Mouse (Mus musculus): ENCODE data around the gene Myo10. TPM values are rescaled to one million over a fixed set of nuclear protein-coding genes. Genes with fewer than 3 reads are reported as not detected.

Gene Myo10
- polyA plus RNA-seq, 1 experiment, result 8.2 TPM

DNA sequence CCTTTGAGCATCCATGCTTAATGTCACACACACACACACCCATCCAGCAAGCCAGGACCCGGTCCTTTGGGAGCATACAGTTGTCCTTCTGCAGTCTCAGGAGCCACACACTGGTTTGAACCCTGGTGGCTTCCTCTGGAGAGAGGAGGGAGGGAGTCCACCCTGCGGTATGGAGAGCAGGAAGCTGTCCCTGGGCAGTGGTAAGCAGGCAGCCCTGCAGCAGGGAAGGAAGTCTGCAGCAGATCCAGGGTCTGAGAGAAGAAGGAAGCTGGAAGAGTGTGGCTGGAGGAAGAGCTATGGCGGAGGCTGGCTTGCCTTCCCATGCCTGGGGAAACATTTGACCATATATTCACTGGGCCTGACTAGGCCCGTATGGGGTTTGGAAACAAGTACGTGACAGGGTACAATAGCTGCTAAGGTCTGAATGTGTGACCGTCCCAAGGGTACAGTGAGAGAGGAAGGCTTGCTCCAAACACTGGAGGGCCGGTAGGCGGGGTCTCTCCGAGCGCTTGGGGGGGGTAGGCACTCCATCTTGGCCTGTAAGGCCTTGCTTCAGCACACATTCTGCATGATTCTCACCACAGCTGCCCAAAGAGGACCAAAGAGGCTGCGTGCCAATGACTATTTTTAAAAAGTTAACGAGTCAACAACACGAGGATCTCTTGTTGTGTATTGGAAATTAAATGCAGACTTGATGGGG lies 142.5 kb downstream of the Myo10 start:
- Histone ChIP-seq H3K4me1 (peaks cover 55% of the 10 kb centered on the region), H3K4me3 (replicated peaks) (no peak overlapping the region), H3K36me3 (replicated peaks; ENCODE audit: low read length) (peaks cover 90% of the 10 kb centered on the region), H3K27me3 (replicated peaks) (no peaks in the 10 kb centered on the region), H3K9me3 (no peaks in the 10 kb centered on the region)
- no peak for TF ChIP-seq GATA1 (IDR thresholded peaks at IDR 0.05; ENCODE audit: borderline replicate concordance, low read length)
- TF ChIP-seq FLI1 (IDR thresholded peaks at IDR 0.05; ENCODE audit: low read length), result no peak

GRCm38 (mm10) chr15:25767777-25768176 lies 145.5 kb downstream of the Myo10 start:
- no peak for TF ChIP-seq FLI1 (IDR thresholded peaks at IDR 0.05; ENCODE audit: low read length)
- TF ChIP-seq GATA1 (IDR thresholded peaks at IDR 0.05; ENCODE audit: borderline replicate concordance, low read length), result no peak
- H3K4me1 ChIP-seq, result peaks cover 60% of the 10 kb centered on the region
- H3K36me3 ChIP-seq (replicated peaks; ENCODE audit: low read length), result peaks cover 85% of the 10 kb centered on the region
- no peaks in the 10 kb centered on the region for H3K9me3 ChIP-seq
- H3K4me3 ChIP-seq (replicated peaks), result no peak overlapping the region
- H3K27me3 ChIP-seq (replicated peaks), result no peaks in the 10 kb centered on the region

DNA sequence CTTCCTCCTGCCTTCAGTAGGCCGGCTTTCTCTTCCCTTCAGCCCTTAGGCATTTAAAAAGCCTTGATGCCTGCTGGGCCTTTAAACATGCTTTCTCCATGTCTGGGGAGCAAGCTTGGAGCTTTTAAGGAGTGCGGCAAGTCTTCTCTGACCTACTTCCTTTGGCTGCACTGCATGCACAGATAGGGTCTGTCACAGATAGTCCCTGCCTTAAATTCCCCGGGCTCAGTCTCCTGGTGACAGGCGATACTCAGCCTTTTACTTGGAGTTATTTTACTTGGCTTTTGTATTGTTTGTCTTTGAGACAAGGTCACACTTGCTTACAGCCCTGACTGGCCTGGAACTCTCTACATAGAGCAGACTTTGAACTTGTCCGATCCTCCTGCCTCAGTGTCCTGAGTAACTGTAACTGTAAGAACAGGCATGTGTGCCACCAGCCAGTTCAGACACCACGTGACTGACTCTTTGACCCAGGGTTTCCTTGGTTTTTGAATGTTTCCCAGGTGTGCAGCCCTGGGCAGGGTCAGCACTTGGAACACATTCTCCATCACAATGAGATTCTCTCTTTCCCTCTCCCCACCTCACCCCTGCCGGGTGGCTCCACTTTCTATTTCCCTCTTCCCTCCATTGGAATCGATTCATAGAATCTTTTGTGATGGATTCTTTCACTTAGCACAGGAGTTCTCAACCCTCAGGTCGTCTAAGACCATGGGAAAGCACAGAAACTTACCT lies 147.4 kb downstream of the Myo10 start:
- no peak overlapping the region for H3K4me3 ChIP-seq (replicated peaks)
- H3K27me3 ChIP-seq (replicated peaks), result no peaks in the 10 kb centered on the region
- peaks cover 77% of the 10 kb centered on the region for H3K36me3 ChIP-seq (replicated peaks; ENCODE audit: low read length)
- no peak for TF ChIP-seq FLI1 (IDR thresholded peaks at IDR 0.05; ENCODE audit: low read length)
- no peak for TF ChIP-seq GATA1 (IDR thresholded peaks at IDR 0.05; ENCODE audit: borderline replicate concordance, low read length)
- no peaks in the 10 kb centered on the region for H3K9me3 ChIP-seq
- H3K4me1 ChIP-seq, result peaks cover 50% of the 10 kb centered on the region

- no peak overlapping the region for H3K4me3 ChIP-seq (replicated peaks)
- no peak for TF ChIP-seq FLI1 (IDR thresholded peaks at IDR 0.05; ENCODE audit: low read length)
- TF ChIP-seq GATA1 (IDR thresholded peaks at IDR 0.05; ENCODE audit: borderline replicate concordance, low read length), result no peak
- no peaks in the 10 kb centered on the region for H3K27me3 ChIP-seq (replicated peaks)
- H3K9me3 ChIP-seq, result no peaks in the 10 kb centered on the region
- H3K36me3 ChIP-seq (replicated peaks; ENCODE audit: low read length), result peaks cover 80% of the 10 kb centered on the region
- peaks cover 39% of the 10 kb centered on the region for H3K4me1 ChIP-seq
Measured at GRCm38 (mm10) chr15:25771782-25772181, 149.5 kb downstream of the Myo10 start.

- peak overlapping the region; percentile 84 for H3K4me3 ChIP-seq (replicated peaks)
- peaks cover 81% of the 10 kb centered on the region for H3K36me3 ChIP-seq (replicated peaks; ENCODE audit: low read length)
- peaks cover 19% of the 10 kb centered on the region for H3K4me1 ChIP-seq
- TF ChIP-seq GATA1 (IDR thresholded peaks at IDR 0.05; ENCODE audit: borderline replicate concordance, low read length), result no peak
- TF ChIP-seq FLI1 (IDR thresholded peaks at IDR 0.05; ENCODE audit: low read length), result no peak
- H3K27me3 ChIP-seq (replicated peaks), result no peaks in the 10 kb centered on the region
- H3K9me3 ChIP-seq, result no peaks in the 10 kb centered on the region
Measured at GRCm38 (mm10) chr15:25773711-25774513, 151.6 kb downstream of the Myo10 start.

DNA sequence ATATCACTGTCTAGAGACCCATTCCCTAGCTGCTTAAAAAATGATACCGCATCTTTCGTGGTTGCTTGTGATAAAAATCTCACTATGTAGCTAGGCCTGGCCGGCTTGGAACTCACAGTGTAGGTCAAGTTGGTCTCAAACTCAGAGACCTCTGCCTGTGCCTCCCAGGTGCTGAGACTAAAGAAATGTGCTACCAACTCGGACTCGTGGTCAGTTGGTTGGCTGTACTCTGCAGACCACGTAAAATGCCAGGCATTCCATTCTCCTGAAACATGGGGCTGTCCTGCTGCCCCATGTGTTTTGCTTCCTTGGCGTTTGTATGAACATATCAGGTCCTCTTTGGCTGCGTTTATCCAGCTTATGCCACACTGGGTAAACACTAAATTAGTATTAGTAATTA lies 156.6 kb downstream of the Myo10 start:
- Histone ChIP-seq H3K9me3 (no peaks in the 10 kb centered on the region), H3K4me1 (peaks cover 2% of the 10 kb centered on the region; the same call in 1 of the 2 replicates), H3K27me3 (replicated peaks) (no peaks in the 10 kb centered on the region), H3K36me3 (replicated peaks; ENCODE audit: low read length) (peaks cover 98% of the 10 kb centered on the region), H3K4me3 (replicated peaks) (no peak overlapping the region)
- TF ChIP-seq FLI1 (IDR thresholded peaks at IDR 0.05; ENCODE audit: low read length) (no peak), GATA1 (IDR thresholded peaks at IDR 0.05; ENCODE audit: borderline replicate concordance, low read length) (no peak)

DNA sequence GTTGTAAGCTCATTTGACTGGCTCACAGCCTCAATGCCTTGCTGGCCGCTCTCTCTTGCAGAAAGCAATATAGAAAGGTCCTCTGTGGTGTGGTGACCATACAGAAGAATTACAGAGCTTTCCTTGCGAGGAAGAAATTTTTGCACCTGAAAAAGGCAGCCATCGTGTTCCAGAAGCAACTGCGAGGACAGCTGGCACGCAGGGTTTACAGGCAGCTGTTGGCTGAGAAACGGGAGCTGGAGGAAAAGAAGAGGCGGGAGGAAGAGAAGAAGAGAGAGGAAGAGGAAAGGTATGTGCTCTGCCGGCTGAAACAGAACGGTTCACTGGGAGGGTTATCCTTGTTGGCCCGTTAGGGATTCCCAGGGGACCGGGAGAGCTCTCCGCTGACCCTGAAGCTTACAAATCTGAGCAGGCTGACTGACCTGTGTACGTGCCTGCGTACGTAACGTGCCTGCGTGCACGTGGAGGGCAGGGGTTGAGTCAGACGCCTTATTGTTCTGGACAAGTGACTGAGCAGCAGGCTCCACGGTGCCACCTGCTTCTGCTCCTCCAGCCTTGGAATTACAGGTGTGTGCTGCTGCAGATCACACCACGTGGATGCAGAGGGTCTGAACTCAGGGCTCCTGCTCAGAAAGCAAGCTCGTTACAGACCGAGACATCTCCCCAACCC lies 157.3 kb downstream of the Myo10 start:
- Histone ChIP-seq H3K4me1 (no peaks in the 10 kb centered on the region), H3K36me3 (replicated peaks; ENCODE audit: low read length) (peaks cover 98% of the 10 kb centered on the region), H3K4me3 (replicated peaks) (no peak overlapping the region), H3K9me3 (no peaks in the 10 kb centered on the region), H3K27me3 (replicated peaks) (no peaks in the 10 kb centered on the region)
- TF ChIP-seq GATA1 (IDR thresholded peaks at IDR 0.05; ENCODE audit: borderline replicate concordance, low read length) (no peak), FLI1 (IDR thresholded peaks at IDR 0.05; ENCODE audit: low read length) (no peak)

DNA sequence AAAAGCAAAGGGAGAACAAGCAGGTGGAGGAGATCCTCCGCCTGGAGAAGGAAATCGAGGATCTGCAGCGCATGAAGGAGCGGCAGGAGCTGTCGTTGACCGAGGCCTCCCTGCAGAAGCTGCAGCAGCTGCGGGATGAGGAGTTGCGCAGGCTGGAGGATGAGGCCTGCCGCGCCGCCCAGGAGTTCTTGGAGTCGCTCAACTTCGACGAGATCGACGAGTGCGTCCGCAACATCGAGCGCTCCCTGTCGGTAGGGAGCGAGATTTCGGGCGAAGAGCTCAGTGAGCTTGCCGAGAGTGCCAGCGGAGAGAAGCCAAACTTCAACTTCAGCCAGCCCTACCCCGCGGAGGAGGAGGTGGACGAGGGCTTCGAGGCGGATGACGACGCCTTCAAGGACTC lies 158.7 kb downstream of the Myo10 start:
- no peak for TF ChIP-seq GATA1 (IDR thresholded peaks at IDR 0.05; ENCODE audit: borderline replicate concordance, low read length)
- TF ChIP-seq FLI1 (IDR thresholded peaks at IDR 0.05; ENCODE audit: low read length), result no peak
- H3K27me3 ChIP-seq (replicated peaks), result no peaks in the 10 kb centered on the region
- H3K36me3 ChIP-seq (replicated peaks; ENCODE audit: low read length), result peaks cover 100% of the 10 kb centered on the region
- no peak overlapping the region for H3K4me3 ChIP-seq (replicated peaks)
- no peaks in the 10 kb centered on the region for H3K9me3 ChIP-seq
- no peaks in the 10 kb centered on the region for H3K4me1 ChIP-seq
